Mouse (Mus musculus) heart, postnatal 36 days (tissue): ENCODE data around the gene Tmem37. TPM values are rescaled to one million over a fixed set of nuclear protein-coding genes. Genes with fewer than 3 reads are reported as not detected.

Source experiments
- DNase-seq, 2 experiments: peaks; one replicate each; pipeline ENCODE4 v3.0.0; 2021 to 2022
- intact Hi-C: fragments of 180-260 bp; cut with DNase I; formaldehyde crosslinking; loops from one replicate; pipeline ENCODE4 v1.15.1; 2025
- total RNA-seq, 2 experiments: library from RNA; stranded (reverse); gene quantifications; 2 replicates each; pipeline ENCODE4 v1.2.3; 2021

The Tmem37 gene
- total RNA-seq, 2 experiments from 2014 or later, result 5.4 to 8.8 TPM

DNA sequence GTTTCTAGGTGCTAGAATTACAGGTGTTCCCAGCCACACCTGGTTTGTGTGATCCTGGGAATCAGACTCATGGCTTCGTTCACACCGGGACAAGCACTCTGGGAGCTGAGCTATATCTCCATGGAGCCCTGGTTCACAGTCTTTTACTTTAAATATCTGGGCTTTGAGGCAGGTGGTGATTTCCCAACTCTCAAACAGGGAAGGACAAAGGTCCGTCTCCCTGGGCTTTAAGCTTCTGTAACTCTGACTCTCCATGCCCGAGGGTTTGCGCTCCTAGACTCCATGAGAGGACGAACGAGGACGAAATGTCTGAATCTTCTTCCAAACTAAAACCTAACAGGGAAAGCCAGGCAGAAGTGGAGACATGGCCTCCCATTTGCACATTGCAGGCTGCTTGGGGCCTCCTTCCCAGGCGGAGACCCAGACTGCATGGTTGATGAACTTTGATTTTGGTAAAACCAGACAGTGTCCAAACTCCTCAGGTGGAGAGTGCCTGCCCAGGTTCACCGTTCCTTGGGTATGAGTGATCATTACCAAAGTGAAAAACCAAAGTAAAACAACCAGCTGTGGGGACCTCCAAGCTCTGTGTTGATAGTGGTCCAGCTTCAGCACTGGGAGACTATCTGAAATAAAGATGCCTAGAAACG lies 9.7 kb downstream of the Tmem37 start:
- no peak for DNase-seq
- intact Hi-C loops, result no loop called here

GRCm38 (mm10) chr1:120062231-120062630 lies 11.6 kb downstream of the Tmem37 start:
- DNase-seq, result no peak
- intact Hi-C loops, result no loop called here

DNA sequence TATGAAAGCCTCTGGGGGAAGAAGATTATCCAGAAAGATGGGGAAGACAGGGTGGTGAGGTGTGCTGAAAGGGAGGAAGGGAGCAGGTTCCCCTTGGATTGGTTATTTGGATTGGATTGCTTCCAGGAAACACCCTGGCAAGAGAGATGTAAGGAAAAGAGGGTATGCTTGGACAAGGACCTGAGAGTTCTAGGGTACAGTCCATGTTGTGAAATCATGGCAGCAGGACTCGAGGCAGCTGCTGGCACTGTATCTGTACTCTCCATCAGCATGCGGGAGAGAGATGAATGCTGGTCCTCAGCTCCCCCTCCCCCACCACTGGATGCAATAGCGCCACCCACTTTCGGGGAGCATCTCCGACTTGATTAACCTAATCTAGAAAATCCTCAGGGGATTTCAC lies 13.2 kb downstream of the Tmem37 start:
- intact Hi-C loops, result no loop called here
- no peak for DNase-seq

DNA sequence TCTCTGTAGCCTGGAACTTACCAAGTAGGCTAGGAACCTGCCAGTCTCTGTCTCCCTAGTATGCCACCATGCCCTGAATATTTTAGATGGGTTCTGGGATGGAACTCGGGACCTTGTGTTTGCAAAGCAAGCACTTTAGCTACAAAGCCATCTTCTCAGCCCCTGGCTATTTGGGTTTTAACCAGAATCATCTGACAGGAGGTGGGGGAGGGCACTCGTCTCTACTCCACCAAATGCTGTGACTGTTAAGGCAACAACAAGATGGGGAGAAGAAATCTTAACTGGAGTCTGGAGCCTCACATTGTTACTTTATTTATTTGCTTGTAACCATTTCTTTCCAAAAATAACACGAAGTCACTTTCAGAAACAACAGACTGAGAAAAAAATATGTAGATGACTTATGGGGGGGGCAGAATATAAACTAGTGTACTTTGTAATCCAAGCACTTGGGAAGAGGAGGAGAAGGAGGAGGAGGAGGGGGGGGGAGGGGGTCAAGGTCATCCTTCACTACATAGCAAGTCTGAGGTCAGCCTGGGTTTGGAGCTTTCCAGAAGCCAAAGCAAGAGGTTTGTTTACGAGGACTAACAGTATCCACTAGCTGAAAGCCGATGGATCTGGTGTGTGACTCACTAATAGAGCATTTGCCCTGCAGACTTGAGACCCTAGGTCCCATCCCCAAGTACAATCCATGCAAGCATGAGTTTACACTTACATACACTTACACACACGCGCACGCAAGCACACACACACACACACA lies 16.0 kb downstream of the Tmem37 start:
- intact Hi-C loops, result no loop called here
- no peak for DNase-seq

GRCm38 (mm10) chr1:120057044-120057443 lies 16.8 kb downstream of the Tmem37 start:
- intact Hi-C loops, result no loop called here

GRCm38 (mm10) chr1:120056236-120056635 lies 17.6 kb downstream of the Tmem37 start:
- DNase-seq, result no peak
- intact Hi-C loops, result no loop called here

More at GRCm38 (mm10) chr1:120057044-120057443, 16.8 kb downstream of the Tmem37 start:
- no peak for DNase-seq

DNA sequence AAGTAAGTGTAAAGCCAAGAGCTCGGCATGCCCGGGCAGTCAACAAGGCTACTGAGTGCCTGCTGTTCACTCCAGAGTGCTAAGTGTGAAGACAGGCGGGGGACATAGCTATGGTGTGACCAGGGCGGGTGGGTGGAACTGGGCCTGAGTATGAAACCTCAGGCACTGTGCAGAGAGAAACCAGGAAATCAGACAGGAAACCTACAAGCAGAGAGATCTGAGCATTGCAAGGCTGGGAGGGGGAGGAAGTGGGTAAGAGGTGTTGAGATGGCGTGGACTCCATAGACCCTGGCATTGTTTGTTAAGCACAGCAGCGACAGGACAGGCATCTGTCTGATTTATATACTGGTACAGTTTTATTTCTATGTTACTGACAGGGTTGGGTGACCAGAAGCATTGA lies 18.4 kb downstream of the Tmem37 start:
- DNase-seq, result no peak
- intact Hi-C loops, result no loop called here

DNA sequence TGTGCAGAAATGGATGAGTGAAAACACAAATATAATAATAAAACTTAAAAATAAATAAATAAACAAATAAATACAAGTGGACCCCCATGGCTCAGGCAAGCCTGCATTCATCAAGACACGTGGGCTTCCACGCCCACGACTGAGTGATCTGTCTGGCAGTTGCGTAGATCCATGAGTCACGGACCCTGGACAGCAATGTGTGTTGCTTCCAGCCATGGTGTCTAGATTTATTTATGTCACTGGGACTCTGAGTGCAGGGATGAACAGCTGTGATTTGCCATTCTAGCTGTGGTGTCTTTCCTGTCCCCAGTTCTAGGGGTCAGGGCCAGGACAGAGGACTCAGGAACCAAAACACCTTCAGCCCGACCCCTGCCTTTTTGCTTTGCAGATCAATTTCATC lies 18.9 kb downstream of the Tmem37 start:
- DNase-seq, result no peak
- intact Hi-C loops, result no loop called here

- no peak for DNase-seq
- intact Hi-C loops, result no loop called here
Observed at GRCm38 (mm10) chr1:120051070-120051469, 22.8 kb downstream of the Tmem37 start.

DNA sequence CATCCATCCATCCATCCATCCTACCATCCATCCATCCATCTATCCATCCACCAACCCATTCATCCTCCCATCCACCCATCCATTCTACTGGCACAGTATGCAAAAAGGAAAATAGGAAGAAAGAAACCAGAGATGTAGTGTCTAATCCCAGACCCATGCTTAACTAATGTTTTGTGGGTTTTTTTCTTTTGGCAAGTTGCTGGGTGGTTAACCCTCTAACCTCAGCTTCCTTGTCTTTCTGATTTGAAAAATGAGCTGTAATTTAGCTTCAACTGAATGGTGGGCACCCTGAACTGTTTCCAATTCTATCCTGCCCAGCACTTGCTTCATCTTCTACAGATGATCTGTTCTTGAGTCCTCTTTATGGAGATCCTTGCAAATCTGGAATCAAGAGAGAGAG lies 26.5 kb downstream of the Tmem37 start:
- intact Hi-C loops, result no loop called here
- no peak for DNase-seq

DNA sequence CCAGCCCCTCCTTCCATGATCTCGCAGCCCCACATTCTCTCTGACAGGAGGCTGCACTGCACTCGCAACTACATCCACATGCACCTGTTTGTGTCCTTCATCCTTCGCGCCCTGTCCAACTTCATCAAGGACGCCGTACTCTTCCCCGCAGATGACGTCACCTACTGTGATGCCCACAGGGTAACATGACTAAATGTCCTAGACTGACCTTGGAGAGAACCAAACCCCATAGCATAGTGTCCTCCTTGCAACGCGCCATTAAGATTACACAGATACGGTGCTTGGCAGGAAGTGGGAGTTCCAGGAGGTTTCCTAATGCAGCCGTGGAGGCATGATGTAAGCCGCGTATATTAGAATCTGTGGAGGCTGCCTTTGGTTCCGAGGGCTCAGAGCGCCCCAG lies 29.3 kb downstream of the Tmem37 start:
- intact Hi-C loops, result no loop called here
- no peak for DNase-seq

- DNase-seq, result no peak
- intact Hi-C loops, result no loop called here
Observed at GRCm38 (mm10) chr1:120042421-120042820, 31.5 kb downstream of the Tmem37 start.

DNA sequence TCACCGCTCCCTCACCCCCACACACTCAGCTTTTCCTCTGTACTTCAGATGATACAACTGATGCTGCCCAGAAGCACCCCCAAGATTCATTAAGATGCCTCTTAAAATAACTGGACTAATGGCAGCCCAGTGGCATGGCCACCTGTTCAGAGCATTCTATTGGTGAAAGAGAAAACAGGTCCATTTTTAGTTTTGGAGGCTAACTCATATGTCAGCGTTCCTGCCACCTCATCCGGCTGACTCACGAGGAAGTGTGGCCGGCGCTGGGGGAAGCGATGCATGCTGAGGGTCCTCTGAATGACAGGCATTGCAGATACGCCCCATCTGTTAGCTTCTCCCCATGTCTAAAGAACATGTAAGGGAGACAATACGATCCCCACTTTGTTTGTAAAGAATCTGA lies 35.3 kb downstream of the Tmem37 start:
- intact Hi-C loops, result no loop called here
- no peak for DNase-seq

- intact Hi-C loops, result no loop called here
- DNase-seq, result no peak
Observed at GRCm38 (mm10) chr1:120037021-120037683, 36.7 kb downstream of the Tmem37 start.

DNA sequence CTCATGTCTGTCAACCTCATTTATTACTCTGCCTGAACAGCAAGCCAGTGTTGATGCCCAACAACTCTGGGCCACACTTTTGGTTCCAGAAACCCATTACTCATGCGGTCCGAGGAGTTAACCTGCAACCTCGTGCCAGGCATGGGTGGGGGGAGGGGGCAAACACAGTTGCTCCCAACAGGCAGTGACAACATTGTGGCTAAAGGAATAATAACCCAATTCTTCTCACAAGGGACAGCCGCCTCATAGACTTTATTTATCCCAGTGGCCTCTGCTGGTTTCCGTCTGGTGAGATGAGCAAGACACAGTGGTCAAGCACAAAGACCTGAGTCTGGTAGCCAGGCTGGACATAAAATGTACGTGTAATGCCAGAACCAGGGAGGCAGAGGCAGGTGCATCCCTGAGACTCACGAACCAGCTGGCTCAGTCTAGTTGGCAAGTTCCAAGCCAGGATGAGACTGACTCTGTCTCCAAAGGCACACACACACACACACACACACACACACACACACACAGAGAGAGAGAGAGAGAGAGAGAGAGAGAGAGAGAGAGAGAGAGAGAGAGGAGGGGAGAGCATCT lies 38.3 kb downstream of the Tmem37 start:
- intact Hi-C loops, result no loop called here
- DNase-seq, result no peak

GRCm38 (mm10) chr1:120034793-120035192 lies 39.1 kb downstream of the Tmem37 start:
- DNase-seq, result no peak
- intact Hi-C loops, result no loop called here

DNA sequence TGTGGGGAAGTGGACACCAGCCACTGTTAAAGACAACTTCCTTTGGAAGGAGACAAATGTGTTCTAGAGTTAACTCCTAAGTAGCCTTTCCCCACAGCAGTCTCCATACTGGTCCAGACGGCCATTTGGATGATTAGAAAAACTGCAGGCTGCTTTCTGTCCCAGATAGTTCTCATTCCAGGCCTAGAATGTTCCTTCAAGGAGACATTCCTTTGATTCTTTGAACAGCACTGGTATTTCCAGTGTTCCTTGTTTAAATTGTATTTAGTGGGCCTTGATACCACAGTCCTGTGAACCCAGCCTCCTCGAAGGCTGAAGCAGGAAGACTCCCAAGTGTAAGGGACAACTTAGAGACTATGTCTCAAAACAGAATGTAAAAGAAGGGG lies 40.4 kb downstream of the Tmem37 start:
- intact Hi-C loops, result loop anchor here (1.0 to 2.0 kb wide), 2 partner anchors 60 to 121 kb away; no protein-coding TSS in a partner anchor
- no peak for DNase-seq

- peak; percentile 76 to 78 for DNase-seq
- intact Hi-C loops, result loop anchor here (1.0 to 2.0 kb wide), 2 partner anchors 60 to 122 kb away; no protein-coding TSS in a partner anchor
Observed at GRCm38 (mm10) chr1:120032804-120033468, 40.9 kb downstream of the Tmem37 start.

DNA sequence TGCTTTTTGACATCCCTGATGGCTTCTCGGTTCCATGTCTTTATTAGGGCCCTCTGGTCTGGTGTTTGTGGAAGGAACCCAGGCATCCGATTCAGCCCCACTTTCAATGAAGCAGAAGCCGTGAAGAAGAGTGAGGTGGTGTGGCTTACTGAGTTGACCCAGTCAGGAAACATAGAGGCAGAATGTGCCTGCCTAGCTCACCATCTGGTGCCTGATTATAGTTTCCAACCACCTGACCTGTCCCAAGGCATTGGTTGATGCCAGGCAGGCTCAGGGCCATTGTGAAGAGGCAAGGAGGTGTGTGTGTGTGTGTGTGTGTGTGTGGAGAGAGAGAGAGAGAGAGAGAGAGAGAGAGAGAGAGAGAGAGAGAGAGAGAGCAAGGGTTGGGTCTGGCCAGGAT lies 43.4 kb downstream of the Tmem37 start:
- intact Hi-C loops, result no loop called here
- no peak for DNase-seq

DNA sequence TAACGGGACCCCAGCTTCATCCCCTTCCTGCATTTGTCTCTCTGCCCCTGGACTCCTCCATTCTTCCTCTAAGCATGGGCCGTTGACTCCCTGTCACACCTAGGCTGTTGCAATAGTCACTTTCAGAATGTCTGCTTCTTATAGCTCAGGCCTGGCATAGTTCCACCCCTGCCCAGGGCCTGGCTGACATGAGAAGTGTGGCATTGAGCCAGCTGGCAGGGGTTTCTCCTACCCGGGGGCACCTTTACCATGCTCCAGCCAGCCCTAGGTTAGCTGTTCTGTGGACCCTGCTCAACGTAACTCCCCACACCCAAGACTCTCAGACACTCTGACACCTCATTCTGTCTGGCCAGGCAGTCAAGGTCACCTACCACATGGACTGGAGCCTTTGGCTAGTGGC lies 46.2 kb downstream of the Tmem37 start:
- peak; percentile 15 to 45 for DNase-seq
- intact Hi-C loops, result no loop called here

DNA sequence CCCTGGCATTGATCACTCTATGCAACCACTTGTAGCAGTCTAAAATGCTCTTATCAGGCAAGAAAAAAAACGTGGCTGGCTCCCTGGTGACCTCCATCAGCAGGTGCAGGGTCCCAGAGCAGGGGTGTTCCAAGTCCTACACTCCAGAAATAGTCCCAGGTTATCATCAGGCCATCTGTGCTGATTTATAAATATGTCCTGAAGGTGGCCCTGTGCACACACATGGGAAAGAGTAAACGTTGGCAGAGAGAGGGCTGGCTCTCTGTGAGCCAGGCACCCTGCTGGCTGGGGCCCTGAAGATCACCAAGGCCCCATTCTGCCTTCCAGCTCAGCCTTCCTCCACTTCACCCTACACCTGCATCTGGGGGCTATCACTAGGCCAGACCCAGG lies 48.8 kb downstream of the Tmem37 start:
- intact Hi-C loops, result no loop called here
- no peak for DNase-seq
